Mouse (Mus musculus): ENCODE measurements at regions not wholly inside any gene's neighbourhood (a gene's known extent, or its start where the extent isn't known, plus 50 kb on each side); places are given as distances from the start of the nearest gene placed in this dataset.

- Histone ChIP-seq H3K9ac (no peak overlapping the region), H3K4me1 (replicated peaks) (peaks cover 61% of the 10 kb centered on the region), H3K27me3 (no peaks in the 10 kb centered on the region; the same call in 1 of the 2 replicates), H3K36me3 (no peaks in the 10 kb centered on the region), H3K4me3 (no peak overlapping the region), H3K4me2 (no peak overlapping the region), H3K9me3 (no peaks in the 10 kb centered on the region), H3K27ac (replicated peaks) (peak overlapping the region; percentile 75)
- no peak for ATAC-seq (ENCODE audit: low read depth)
- 47% methylated on average over 13 of the region's 13 CpGs for WGBS
Measured at GRCm38 (mm10) chr4:153542631-153543031, 60.0 kb upstream of the Ajap1 start.

- WGBS, result 52% methylated on average over 24 of the region's 24 CpGs
- H3K36me3 ChIP-seq, result no peaks in the 10 kb centered on the region
- H3K9me3 ChIP-seq, result no peaks in the 10 kb centered on the region
- H3K9ac ChIP-seq, result no peak overlapping the region
- H3K27ac ChIP-seq (replicated peaks), result peak overlapping the region; percentile 84; the same call in 1 of the 2 replicates
- H3K4me2 ChIP-seq, result no peak overlapping the region
- no peak overlapping the region for H3K4me3 ChIP-seq
- ATAC-seq (ENCODE audit: low read depth), result no peak
- H3K4me1 ChIP-seq (replicated peaks), result peaks cover 72% of the 10 kb centered on the region
- no peaks in the 10 kb centered on the region; the same call in 1 of the 2 replicates for H3K27me3 ChIP-seq
Measured at GRCm38 (mm10) chr4:153543900-153544648, 61.5 kb upstream of the Ajap1 start.

GRCm38 (mm10) chr4:153546709-153547108, 64.1 kb upstream of the Ajap1 start:
- no peaks in the 10 kb centered on the region; the same call in 1 of the 2 replicates for H3K27me3 ChIP-seq
- H3K36me3 ChIP-seq, result no peaks in the 10 kb centered on the region
- H3K27ac ChIP-seq (replicated peaks), result peak overlapping the region; percentile 84
- no peak overlapping the region for H3K4me2 ChIP-seq
- H3K4me1 ChIP-seq (replicated peaks), result peaks cover 63% of the 10 kb centered on the region
- H3K9ac ChIP-seq, result no peak overlapping the region
- no peak overlapping the region for H3K4me3 ChIP-seq
- WGBS, result 64% methylated on average over 7 of the region's 7 CpGs
- ATAC-seq (ENCODE audit: low read depth), result no peak
- no peaks in the 10 kb centered on the region for H3K9me3 ChIP-seq

GRCm38 (mm10) chr4:153547111-153547510, 64.5 kb upstream of the Ajap1 start:
- Histone ChIP-seq H3K4me1 (replicated peaks) (peaks cover 59% of the 10 kb centered on the region), H3K9ac (no peak overlapping the region), H3K9me3 (no peaks in the 10 kb centered on the region), H3K27me3 (no peaks in the 10 kb centered on the region; the same call in 1 of the 2 replicates), H3K4me2 (no peak overlapping the region), H3K27ac (replicated peaks) (peak overlapping the region; percentile 84), H3K36me3 (no peaks in the 10 kb centered on the region), H3K4me3 (no peak overlapping the region)
- ATAC-seq (ENCODE audit: low read depth), result no peak
- 72% methylated on average over 5 of the region's 5 CpGs for WGBS

- Histone ChIP-seq H3K36me3 (no peaks in the 10 kb centered on the region), H3K9me3 (no peaks in the 10 kb centered on the region), H3K4me1 (replicated peaks) (peaks cover 57% of the 10 kb centered on the region), H3K4me2 (no peak overlapping the region), H3K27ac (replicated peaks) (no peak overlapping the region; the same call in 1 of the 2 replicates), H3K9ac (no peak overlapping the region), H3K27me3 (no peaks in the 10 kb centered on the region; the same call in 1 of the 2 replicates), H3K4me3 (no peak overlapping the region)
- WGBS, result 49% methylated on average over 13 of the region's 13 CpGs
- ATAC-seq (ENCODE audit: low read depth), result no peak
Measured at GRCm38 (mm10) chr4:153547871-153548270, 65.3 kb upstream of the Ajap1 start.

GRCm38 (mm10) chr4:153551291-153551690, 68.7 kb upstream of the Ajap1 start:
- no peak overlapping the region for H3K27ac ChIP-seq (replicated peaks)
- no peaks in the 10 kb centered on the region for H3K27me3 ChIP-seq
- WGBS, result 96% methylated on average over 7 of the region's 7 CpGs
- H3K4me1 ChIP-seq (replicated peaks), result peaks cover 31% of the 10 kb centered on the region
- H3K9me3 ChIP-seq, result no peaks in the 10 kb centered on the region
- no peak overlapping the region for H3K9ac ChIP-seq
- no peaks in the 10 kb centered on the region for H3K36me3 ChIP-seq
- H3K4me2 ChIP-seq, result no peak overlapping the region
- no peak overlapping the region for H3K4me3 ChIP-seq
- no peak for ATAC-seq (ENCODE audit: low read depth)

GRCm38 (mm10) chr4:153552483-153552882, 69.9 kb upstream of the Ajap1 start:
- Histone ChIP-seq H3K36me3 (no peaks in the 10 kb centered on the region), H3K4me3 (no peak overlapping the region), H3K9me3 (no peaks in the 10 kb centered on the region), H3K27ac (replicated peaks) (no peak overlapping the region), H3K27me3 (no peaks in the 10 kb centered on the region), H3K4me1 (replicated peaks) (peaks cover 19% of the 10 kb centered on the region), H3K4me2 (peak overlapping the region; percentile 24; the same call in 1 of the 2 replicates), H3K9ac (no peak overlapping the region)
- no peak for ATAC-seq (ENCODE audit: low read depth)
- 32% methylated on average over 4 of the region's 4 CpGs for WGBS

GRCm38 (mm10) chr4:153557812-153558608, 75.4 kb upstream of the Ajap1 start:
- H3K36me3 ChIP-seq, result no peaks in the 10 kb centered on the region
- H3K9me3 ChIP-seq, result no peaks in the 10 kb centered on the region
- peaks cover 17% of the 10 kb centered on the region for H3K4me1 ChIP-seq (replicated peaks)
- 85% methylated on average over 19 of the region's 19 CpGs for WGBS
- no peak overlapping the region for H3K4me3 ChIP-seq
- no peak overlapping the region for H3K9ac ChIP-seq
- H3K27ac ChIP-seq (replicated peaks), result no peak overlapping the region
- no peak overlapping the region for H3K4me2 ChIP-seq
- no peaks in the 10 kb centered on the region for H3K27me3 ChIP-seq
- no peak for ATAC-seq (ENCODE audit: low read depth)

- Histone ChIP-seq H3K27me3 (no peaks in the 10 kb centered on the region), H3K27ac (replicated peaks) (no peak overlapping the region)
- ATAC-seq (ENCODE audit: low read depth), result no peak
Measured at GRCm38 (mm10) chr4:153559568-153559967, 77.0 kb upstream of the Ajap1 start.

GRCm38 (mm10) chr4:153560193-153560592, 77.6 kb upstream of the Ajap1 start:
- Histone ChIP-seq H3K4me3 (no peak overlapping the region), H3K27ac (replicated peaks) (no peak overlapping the region), H3K27me3 (no peaks in the 10 kb centered on the region), H3K9ac (no peak overlapping the region), H3K4me2 (no peak overlapping the region), H3K4me1 (replicated peaks) (peaks cover 17% of the 10 kb centered on the region), H3K9me3 (no peaks in the 10 kb centered on the region), H3K36me3 (no peaks in the 10 kb centered on the region)
- WGBS, result 52% methylated on average over 11 of the region's 11 CpGs
- no peak for ATAC-seq (ENCODE audit: low read depth)

More at GRCm38 (mm10) chr4:153559568-153559967, 77.0 kb upstream of the Ajap1 start:
- H3K36me3 ChIP-seq, result no peaks in the 10 kb centered on the region
- H3K9me3 ChIP-seq, result no peaks in the 10 kb centered on the region
- 74% methylated on average over 4 of the region's 4 CpGs for WGBS
- H3K4me3 ChIP-seq, result no peak overlapping the region
- no peak overlapping the region for H3K4me2 ChIP-seq
- peaks cover 17% of the 10 kb centered on the region for H3K4me1 ChIP-seq (replicated peaks)
- H3K9ac ChIP-seq, result no peak overlapping the region

GRCm38 (mm10) chr4:153560956-153561355, 78.3 kb upstream of the Ajap1 start:
- no peak overlapping the region for H3K9ac ChIP-seq
- no peaks in the 10 kb centered on the region for H3K36me3 ChIP-seq
- no peak for ATAC-seq (ENCODE audit: low read depth)
- H3K9me3 ChIP-seq, result no peaks in the 10 kb centered on the region
- 10% methylated on average over 6 of the region's 6 CpGs for WGBS
- no peaks in the 10 kb centered on the region for H3K27me3 ChIP-seq
- peak overlapping the region; percentile 7; the same call in 1 of the 2 replicates for H3K27ac ChIP-seq (replicated peaks)
- no peak overlapping the region for H3K4me3 ChIP-seq
- no peak overlapping the region for H3K4me2 ChIP-seq
- peaks cover 17% of the 10 kb centered on the region for H3K4me1 ChIP-seq (replicated peaks)

GRCm38 (mm10) chr4:153561991-153562390, 79.4 kb upstream of the Ajap1 start:
- no peak for ATAC-seq (ENCODE audit: low read depth)
- no peak overlapping the region for H3K4me3 ChIP-seq
- H3K27me3 ChIP-seq, result no peaks in the 10 kb centered on the region
- WGBS, result 87% methylated on average over 3 of the region's 3 CpGs
- H3K27ac ChIP-seq (replicated peaks), result no peak overlapping the region
- no peak overlapping the region for H3K9ac ChIP-seq
- H3K9me3 ChIP-seq, result no peaks in the 10 kb centered on the region
- no peak overlapping the region for H3K4me2 ChIP-seq
- H3K36me3 ChIP-seq, result no peaks in the 10 kb centered on the region
- H3K4me1 ChIP-seq (replicated peaks), result peaks cover 17% of the 10 kb centered on the region

All from neural tube, embryonic 13.5 days (tissue).